Mouse (Mus musculus) limb, embryonic 14.5 days (tissue): ENCODE measurements around the gene Olfr600. TPM values are rescaled to one million over a fixed set of nuclear protein-coding genes. Genes with fewer than 3 reads are reported as not detected.

ENCODE experiments used
- ATAC-seq: fragments of 200-750 bp; cut with Nextera tagmentation; 2 replicates; pipeline ENCODE4 v1.8.0; 2017; ENCODE audit warnings: low read depth, moderate number of reproducible peaks, moderate TSS enrichment; ENCODE audit not compliant: low FRiP score
- DNase-seq: peaks from one replicate; pipeline ENCODE4 v3.0.0-alpha.2; 2015; ENCODE audit warnings: low spot score
- H3K27ac ChIP-seq: fragments of 300-500 bp; sonication (generic); replicated peaks from 2 replicates; pipeline ENCODE4 v1.5.1; 2014; ENCODE audit warnings: low read depth, mild to moderate bottlenecking, low read length, moderate library complexity, mixed read lengths
- H3K27me3 ChIP-seq: fragments of 300-500 bp; sonication (generic); 2 replicates; pipeline ENCODE4 v1.6.1; 2014; ENCODE audit warnings: low read length, mixed read lengths; ENCODE audit not compliant: control insufficient read depth, insufficient read depth
- H3K36me3 ChIP-seq: fragments of 300-500 bp; sonication (generic); 2 replicates; pipeline ENCODE4 v1.6.1; 2014; ENCODE audit warnings: mild to moderate bottlenecking, low read length, moderate library complexity, mixed read lengths; ENCODE audit not compliant: control insufficient read depth, insufficient read depth
- H3K4me1 ChIP-seq: fragments of 300-500 bp; sonication (generic); 2 replicates; pipeline ENCODE4 v1.6.1; 2014; ENCODE audit warnings: antibody characterized with exemption, low read length, mixed read lengths; ENCODE audit not compliant: control insufficient read depth, insufficient read depth
- H3K4me2 ChIP-seq: fragments of 300-500 bp; sonication (generic); replicated peaks from 2 replicates; pipeline ENCODE4 v1.6.1; 2014; ENCODE audit warnings: low read depth, mild to moderate bottlenecking, low read length, moderate library complexity; ENCODE audit not compliant: severe bottlenecking
- H3K4me3 ChIP-seq: fragments of 300-500 bp; sonication (generic); replicated peaks from 2 replicates; pipeline ENCODE4 v1.5.1; 2014; ENCODE audit warnings: low read length
- H3K9ac ChIP-seq: fragments of 300-500 bp; sonication (generic); 2 replicates; pipeline ENCODE4 v1.6.1; 2014; ENCODE audit warnings: mild to moderate bottlenecking, low read depth, low read length, moderate library complexity; ENCODE audit not compliant: severe bottlenecking
- H3K9me3 ChIP-seq: fragments of 300-500 bp; sonication (generic); 2 replicates; pipeline ENCODE4 v1.6.1; 2016; ENCODE audit warnings: low read length; ENCODE audit not compliant: control insufficient read depth
- POLR2A ChIP-seq: fragments of 200-500 bp; IDR thresholded peaks from 2 replicates; pipeline ENCODE4 v1.8.0; 2012; ENCODE audit warnings: inconsistent platforms, mild to moderate bottlenecking, moderate library complexity, borderline replicate concordance; ENCODE audit not compliant: insufficient read depth, insufficient read length; ENCODE audit errors: extremely low read depth
- WGBS: fragments of 180-500 bp; shearing (Covaris S2); extraction: QIAGEN DNeasy Blood & Tissue Kit; methylation state at CpG from one replicate; pipeline ENCODE4 v1.1.7; 2014; 5-methylcytosine and 5-hydroxymethylcytosine counted together
- polyA plus RNA-seq, 2 experiments: library from polyadenylated mRNA; depleted of rRNA in 1 of 2; stranded (reverse) in 1 of 2; unstranded in 1 of 2; fragments of >200 nt; fragmentation: Nextera tagmentation in 1 of 2; extraction: Ambion mirVana in 1 of 2; gene quantifications; 2 replicates each; pipeline versions ENCODE4 v1.2.1 to v1.2.3; 2012 to 2014

Gene Olfr600
- polyA plus RNA-seq (2012; rRNA removed) (not detected in 2 replicates), polyA plus RNA-seq (2014; fragmentation: Nextera tagmentation; extraction: Ambion mirVana) (not detected in 2 replicates)

GRCm38 (mm10) chr7:103349569-103349968, at the start of gene Olfr600:
Olfr600 (minus strand) TSS chr7:103349669.
- Histone ChIP-seq H3K4me1 (no peaks in the 10 kb centered on the region), H3K9me3 (no peaks in the 10 kb centered on the region), H3K27me3 (no peaks in the 10 kb centered on the region), H3K27ac (no peak within 1 kb of the TSS), H3K9ac (no peak within 1 kb of the TSS), H3K4me3 (no peak within 1 kb of the TSS), H3K36me3 (no peaks in the 10 kb centered on the region), H3K4me2 (no peak within 1 kb of the TSS)
- ATAC-seq: no peak
- TF ChIP-seq POLR2A: no peak
- DNase-seq: no peak

- no peak overlapping the region for H3K27ac ChIP-seq
- no peaks in the 10 kb centered on the region for H3K4me1 ChIP-seq
- H3K9ac ChIP-seq: no peak overlapping the region
- no peak for TF ChIP-seq POLR2A
- 27% methylated on average over 1 of the region's 1 CpGs for WGBS
- no peaks in the 10 kb centered on the region for H3K9me3 ChIP-seq
- ATAC-seq (no peak), DNase-seq (no peak)
- H3K27me3 ChIP-seq: no peaks in the 10 kb centered on the region
- H3K4me2 ChIP-seq: no peak overlapping the region
- no peak overlapping the region for H3K4me3 ChIP-seq
- H3K36me3 ChIP-seq: no peaks in the 10 kb centered on the region
Measured at GRCm38 (mm10) chr7:103398981-103399380, 49.5 kb upstream of the Olfr600 start.

- Histone ChIP-seq H3K9ac (no peak overlapping the region), H3K4me1 (no peaks in the 10 kb centered on the region), H3K4me3 (no peak overlapping the region), H3K4me2 (no peak overlapping the region), H3K27me3 (no peaks in the 10 kb centered on the region), H3K27ac (no peak overlapping the region), H3K9me3 (no peaks in the 10 kb centered on the region), H3K36me3 (no peaks in the 10 kb centered on the region)
- DNase-seq (no peak), ATAC-seq (no peak)
- TF ChIP-seq POLR2A: no peak
Measured at GRCm38 (mm10) chr7:103397758-103398157, 48.3 kb upstream of the Olfr600 start.

GRCm38 (mm10) chr7:103386077-103386476, 36.6 kb upstream of the Olfr600 start, which contains the start of gene Olfr603:
Olfr603 (minus strand) TSS chr7:103386177.
- Histone ChIP-seq H3K27me3 (no peaks in the 10 kb centered on the region), H3K4me2 (no peak within 1 kb of the TSS), H3K9ac (no peak within 1 kb of the TSS), H3K4me1 (no peaks in the 10 kb centered on the region), H3K9me3 (no peaks in the 10 kb centered on the region), H3K4me3 (no peak within 1 kb of the TSS), H3K36me3 (no peaks in the 10 kb centered on the region), H3K27ac (no peak within 1 kb of the TSS)
- no peak for DNase-seq
- no peak for TF ChIP-seq POLR2A
- ATAC-seq: no peak

- no peaks in the 10 kb centered on the region for H3K4me1 ChIP-seq
- H3K27ac ChIP-seq: no peak within 1 kb of the TSS
- H3K9ac ChIP-seq: no peak within 1 kb of the TSS
- no peaks in the 10 kb centered on the region for H3K36me3 ChIP-seq
- no peaks in the 10 kb centered on the region for H3K27me3 ChIP-seq
- ATAC-seq: no peak
- no peak within 1 kb of the TSS for H3K4me3 ChIP-seq
- H3K4me2 ChIP-seq: no peak within 1 kb of the TSS
- no peak for TF ChIP-seq POLR2A
- H3K9me3 ChIP-seq: no peaks in the 10 kb centered on the region
- DNase-seq: no peak
- 91% methylated on average over 1 of the region's 1 CpGs for WGBS
Measured at GRCm38 (mm10) chr7:103362555-103362954, 13.1 kb upstream of the Olfr600 start, which contains the start of gene Olfr601. Olfr601 (minus strand) TSS chr7:103362655.

GRCm38 (mm10) chr7:103335617-103336016, 13.9 kb downstream of the Olfr600 start, which contains the start of gene Olfr599:
Olfr599 (plus strand) TSS chr7:103335917.
- Histone ChIP-seq H3K4me1 (no peaks in the 10 kb centered on the region), H3K9ac (no peak within 1 kb of the TSS), H3K27me3 (no peaks in the 10 kb centered on the region), H3K27ac (no peak within 1 kb of the TSS), H3K36me3 (no peaks in the 10 kb centered on the region), H3K9me3 (no peaks in the 10 kb centered on the region), H3K4me2 (no peak within 1 kb of the TSS), H3K4me3 (no peak within 1 kb of the TSS)
- 96% methylated on average over 1 of the region's 1 CpGs for WGBS
- TF ChIP-seq POLR2A: no peak
- DNase-seq (no peak), ATAC-seq (no peak)
